Mouse (Mus musculus): ENCODE measurements around the gene Pcsk6. TPM values are rescaled to one million over a fixed set of nuclear protein-coding genes. Genes with fewer than 3 reads are reported as not detected.

Gene Pcsk6
- polyA plus RNA-seq, 1 experiment from 2014 or later = 0.85 TPM

GRCm38 (mm10) chr7:65946397-65946796, 84.9 kb downstream of the Pcsk6 start:
- no peak overlapping the region for H3K9ac ChIP-seq (ENCODE audit: low read length)
- 89% methylated on average over 7 of the region's 7 CpGs for WGBS

GRCm38 (mm10) chr7:65948891-65949290, 87.4 kb downstream of the Pcsk6 start:
- H3K27me3 ChIP-seq (ENCODE audit: control insufficient read depth, insufficient read depth, low read length) = no peaks in the 10 kb centered on the region
- H3K4me2 ChIP-seq = no peak overlapping the region
- 93% methylated on average over 11 of the region's 11 CpGs for WGBS
- H3K4me3 ChIP-seq (ENCODE audit: low read depth, low read length) = no peak overlapping the region
- H3K27ac ChIP-seq (ENCODE audit: low read depth, low read length) = no peak overlapping the region
- H3K9me3 ChIP-seq (ENCODE audit: control insufficient read depth, low read length) = no peaks in the 10 kb centered on the region
- H3K4me1 ChIP-seq (ENCODE audit: control insufficient read depth, insufficient read depth, low read length) = no peaks in the 10 kb centered on the region
- no peak for DNase-seq (ENCODE audit: low spot score, missing footprints)
- no peak for ATAC-seq (ENCODE audit: low FRiP score)
- H3K9ac ChIP-seq (ENCODE audit: low read length) = no peak overlapping the region
- H3K36me3 ChIP-seq (ENCODE audit: control insufficient read depth, insufficient read depth, low read length) = no peaks in the 10 kb centered on the region

More at GRCm38 (mm10) chr7:65946397-65946796, 84.9 kb downstream of the Pcsk6 start:
- Histone ChIP-seq H3K4me3 (ENCODE audit: low read depth, low read length) (no peak overlapping the region), H3K36me3 (ENCODE audit: control insufficient read depth, insufficient read depth, low read length) (no peaks in the 10 kb centered on the region), H3K4me1 (ENCODE audit: control insufficient read depth, insufficient read depth, low read length) (no peaks in the 10 kb centered on the region), H3K9me3 (ENCODE audit: control insufficient read depth, low read length) (no peaks in the 10 kb centered on the region), H3K4me2 (no peak overlapping the region), H3K27ac (ENCODE audit: low read depth, low read length) (no peak overlapping the region), H3K27me3 (ENCODE audit: control insufficient read depth, insufficient read depth, low read length) (no peaks in the 10 kb centered on the region)
- ATAC-seq (ENCODE audit: low FRiP score) (no peak), DNase-seq (ENCODE audit: low spot score, missing footprints) (no peak)

- Histone ChIP-seq H3K9me3 (ENCODE audit: control insufficient read depth, low read length) (no peaks in the 10 kb centered on the region), H3K4me2 (no peak overlapping the region), H3K9ac (ENCODE audit: low read length) (no peak overlapping the region), H3K36me3 (ENCODE audit: control insufficient read depth, insufficient read depth, low read length) (no peaks in the 10 kb centered on the region), H3K4me3 (ENCODE audit: low read depth, low read length) (no peak overlapping the region), H3K4me1 (ENCODE audit: control insufficient read depth, insufficient read depth, low read length) (peaks cover 14% of the 10 kb centered on the region), H3K27ac (ENCODE audit: low read depth, low read length) (no peak overlapping the region), H3K27me3 (ENCODE audit: control insufficient read depth, insufficient read depth, low read length) (no peaks in the 10 kb centered on the region)
- 82% methylated on average over 4 of the region's 4 CpGs for WGBS
- no peak for ATAC-seq (ENCODE audit: low FRiP score)
- no peak for DNase-seq (ENCODE audit: low spot score, missing footprints)
Measured at GRCm38 (mm10) chr7:65954583-65954982, 93.0 kb downstream of the Pcsk6 start.

- Histone ChIP-seq H3K36me3 (ENCODE audit: control insufficient read depth, insufficient read depth, low read length) (no peaks in the 10 kb centered on the region), H3K27me3 (ENCODE audit: control insufficient read depth, insufficient read depth, low read length) (no peaks in the 10 kb centered on the region), H3K4me2 (peak overlapping the region; percentile 23; the same call in 1 of the 2 replicates), H3K27ac (ENCODE audit: low read depth, low read length) (peak overlapping the region; percentile 2; the same call in 1 of the 2 replicates), H3K4me3 (ENCODE audit: low read depth, low read length) (no peak overlapping the region), H3K9me3 (ENCODE audit: control insufficient read depth, low read length) (no peaks in the 10 kb centered on the region), H3K9ac (ENCODE audit: low read length) (no peak overlapping the region), H3K4me1 (ENCODE audit: control insufficient read depth, insufficient read depth, low read length) (peaks cover 14% of the 10 kb centered on the region)
- ATAC-seq (ENCODE audit: low FRiP score) (peak; percentile 88), DNase-seq (ENCODE audit: low spot score, missing footprints) (peak; percentile 93)
- WGBS = 36% methylated on average over 24 of the region's 24 CpGs
Measured at GRCm38 (mm10) chr7:65955304-65956220, 94.0 kb downstream of the Pcsk6 start.

GRCm38 (mm10) chr7:65957245-65957644, 95.7 kb downstream of the Pcsk6 start:
- Histone ChIP-seq H3K4me2 (no peak overlapping the region), H3K4me1 (ENCODE audit: control insufficient read depth, insufficient read depth, low read length) (peaks cover 14% of the 10 kb centered on the region), H3K4me3 (ENCODE audit: low read depth, low read length) (no peak overlapping the region), H3K27me3 (ENCODE audit: control insufficient read depth, insufficient read depth, low read length) (no peaks in the 10 kb centered on the region), H3K36me3 (ENCODE audit: control insufficient read depth, insufficient read depth, low read length) (no peaks in the 10 kb centered on the region), H3K27ac (ENCODE audit: low read depth, low read length) (no peak overlapping the region), H3K9me3 (ENCODE audit: control insufficient read depth, low read length) (no peaks in the 10 kb centered on the region), H3K9ac (ENCODE audit: low read length) (no peak overlapping the region)
- 93% methylated on average over 1 of the region's 1 CpGs for WGBS
- DNase-seq (ENCODE audit: low spot score, missing footprints) (no peak), ATAC-seq (ENCODE audit: low FRiP score) (no peak)

- WGBS = 96% methylated on average over 5 of the region's 5 CpGs
- Histone ChIP-seq H3K27me3 (ENCODE audit: control insufficient read depth, insufficient read depth, low read length) (no peaks in the 10 kb centered on the region), H3K27ac (ENCODE audit: low read depth, low read length) (no peak overlapping the region), H3K9me3 (ENCODE audit: control insufficient read depth, low read length) (no peaks in the 10 kb centered on the region), H3K9ac (ENCODE audit: low read length) (no peak overlapping the region), H3K4me1 (ENCODE audit: control insufficient read depth, insufficient read depth, low read length) (peaks cover 14% of the 10 kb centered on the region), H3K4me3 (ENCODE audit: low read depth, low read length) (no peak overlapping the region), H3K36me3 (ENCODE audit: control insufficient read depth, insufficient read depth, low read length) (no peaks in the 10 kb centered on the region), H3K4me2 (no peak overlapping the region)
- ATAC-seq (ENCODE audit: low FRiP score) (no peak), DNase-seq (ENCODE audit: low spot score, missing footprints) (no peak)
Measured at GRCm38 (mm10) chr7:65958105-65958504, 96.6 kb downstream of the Pcsk6 start.

- Histone ChIP-seq H3K4me2 (no peak overlapping the region), H3K27ac (ENCODE audit: low read depth, low read length) (no peak overlapping the region), H3K36me3 (ENCODE audit: control insufficient read depth, insufficient read depth, low read length) (no peaks in the 10 kb centered on the region), H3K4me1 (ENCODE audit: control insufficient read depth, insufficient read depth, low read length) (peaks cover 14% of the 10 kb centered on the region), H3K27me3 (ENCODE audit: control insufficient read depth, insufficient read depth, low read length) (no peaks in the 10 kb centered on the region), H3K4me3 (ENCODE audit: low read depth, low read length) (no peak overlapping the region), H3K9ac (ENCODE audit: low read length) (no peak overlapping the region), H3K9me3 (ENCODE audit: control insufficient read depth, low read length) (no peaks in the 10 kb centered on the region)
- WGBS = 95% methylated on average over 9 of the region's 9 CpGs
- DNase-seq (ENCODE audit: low spot score, missing footprints) (no peak), ATAC-seq (ENCODE audit: low FRiP score) (no peak)
Measured at GRCm38 (mm10) chr7:65959221-65959924, 97.8 kb downstream of the Pcsk6 start.

GRCm38 (mm10) chr7:65962611-65963010, 101.1 kb downstream of the Pcsk6 start:
- no peaks in the 10 kb centered on the region for H3K9me3 ChIP-seq (ENCODE audit: control insufficient read depth, low read length)
- no peaks in the 10 kb centered on the region for H3K4me1 ChIP-seq (ENCODE audit: control insufficient read depth, insufficient read depth, low read length)
- no peak overlapping the region for H3K4me2 ChIP-seq
- H3K27me3 ChIP-seq (ENCODE audit: control insufficient read depth, insufficient read depth, low read length) = no peaks in the 10 kb centered on the region
- DNase-seq (ENCODE audit: low spot score, missing footprints) (no peak), ATAC-seq (ENCODE audit: low FRiP score) (no peak)
- WGBS = 94% methylated on average over 7 of the region's 7 CpGs
- H3K4me3 ChIP-seq (ENCODE audit: low read depth, low read length) = no peak overlapping the region
- no peak overlapping the region for H3K9ac ChIP-seq (ENCODE audit: low read length)
- no peak overlapping the region for H3K27ac ChIP-seq (ENCODE audit: low read depth, low read length)
- no peaks in the 10 kb centered on the region for H3K36me3 ChIP-seq (ENCODE audit: control insufficient read depth, insufficient read depth, low read length)

GRCm38 (mm10) chr7:65964398-65964797, 102.9 kb downstream of the Pcsk6 start:
- DNase-seq (ENCODE audit: low spot score, missing footprints) (no peak), ATAC-seq (ENCODE audit: low FRiP score) (no peak)
- H3K36me3 ChIP-seq (ENCODE audit: control insufficient read depth, insufficient read depth, low read length) = no peaks in the 10 kb centered on the region
- H3K4me2 ChIP-seq = no peak overlapping the region
- no peak overlapping the region for H3K9ac ChIP-seq (ENCODE audit: low read length)
- H3K9me3 ChIP-seq (ENCODE audit: control insufficient read depth, low read length) = no peaks in the 10 kb centered on the region
- H3K27ac ChIP-seq (ENCODE audit: low read depth, low read length) = no peak overlapping the region
- H3K4me1 ChIP-seq (ENCODE audit: control insufficient read depth, insufficient read depth, low read length) = no peaks in the 10 kb centered on the region
- H3K27me3 ChIP-seq (ENCODE audit: control insufficient read depth, insufficient read depth, low read length) = no peaks in the 10 kb centered on the region
- H3K4me3 ChIP-seq (ENCODE audit: low read depth, low read length) = no peak overlapping the region

Measured in midbrain, embryonic 11.5 days (tissue).